In genomic region chr8:70610796-70611771, GRCm38 (mm10) we compare ENCODE assay signal across 1 mouse cellular context.
TF ChIP-seq lines count a peak whose summit lies in the region.

No protein-coding gene starts in this region.

TF ChIP-seq in CH12.LX, 34 proteins besides CTCF, POLR2A, EP300 and RAD21:
- peak; percentile 19; the same call in 1 of the 2 replicates for TF ChIP-seq SIN3A (IDR thresholded peaks at IDR 0.05; ENCODE audit: low read length)
- TF ChIP-seq ZMIZ1 (IDR thresholded peaks at IDR 0.05; ENCODE audit: low read depth, low read length) = 0 out of 2 replicates have a peak, but pooled peaks have one; percentile 39
- TF ChIP-seq SMC3 (IDR thresholded peaks at IDR 0.05; ENCODE audit: low read depth, low read length) = peak; percentile 52
- peak; percentile 26; the same call in 1 of the 2 replicates for TF ChIP-seq BHLHE40 (IDR thresholded peaks at IDR 0.05; ENCODE audit: low read depth, low read length)
- TF ChIP-seq ZNF384 (IDR thresholded peaks at IDR 0.05; ENCODE audit: low read depth, low read length) = peak; percentile 78
- TF ChIP-seq CHD1 (IDR thresholded peaks at IDR 0.05; ENCODE audit: low read depth, low read length) = no peak; the same call in 1 of the 2 replicates
- 0 out of 2 replicates have a peak, but pooled peaks have one; percentile 11 for TF ChIP-seq ETS1 (conservative IDR thresholded peaks at IDR 0.05; ENCODE audit: low read depth, low read length)
- TF ChIP-seq RCOR1 (conservative IDR thresholded peaks at IDR 0.05; ENCODE audit: low read depth, low read length) = peak; percentile 36; the same call in 1 of the 2 replicates
- TF ChIP-seq TCF12 (IDR thresholded peaks at IDR 0.05; ENCODE audit: low read depth, low read length) = peak; percentile 40
- TF ChIP-seq ELF1 (IDR thresholded peaks at IDR 0.05; ENCODE audit: low read depth, low read length) = peak; percentile 66
- peak; percentile 67 for TF ChIP-seq MAZ (IDR thresholded peaks at IDR 0.05; ENCODE audit: low read depth, low read length)
- no peak for TF ChIP-seq GABPA (IDR thresholded peaks at IDR 0.05; ENCODE audit: insufficient replicate concordance, low read depth, low read length)
- no peak for TF ChIP-seq POLR2AphosphoS2 (IDR thresholded peaks at IDR 0.05; ENCODE audit: low read depth, low read length)
- peak; percentile 60; the same call in 1 of the 2 replicates for TF ChIP-seq UBTF (IDR thresholded peaks at IDR 0.05; ENCODE audit: low read depth, low read length)
- 0 out of 2 replicates have a peak, but pooled peaks have one; percentile 5 for TF ChIP-seq NRF1 (IDR thresholded peaks at IDR 0.05; ENCODE audit: low read depth, low read length)
- no peak for TF ChIP-seq USF2 (conservative IDR thresholded peaks at IDR 0.05; ENCODE audit: low read depth, low read length)
- no peak for TF ChIP-seq IRF4 (IDR thresholded peaks at IDR 0.05; ENCODE audit: low read depth, low read length)
- no peak for TF ChIP-seq ZKSCAN1 (IDR thresholded peaks at IDR 0.05; ENCODE audit: borderline replicate concordance, low read depth, low read length)
- peak; percentile 42; the same call in 1 of the 2 replicates for TF ChIP-seq MEF2A (IDR thresholded peaks at IDR 0.05; ENCODE audit: borderline replicate concordance, low read depth, low read length)
